Mouse (Mus musculus) midbrain, postnatal 0 days (tissue): ENCODE results near the gene Spns2. TPM values are rescaled to one million over a fixed set of nuclear protein-coding genes. Genes with fewer than 3 reads are reported as not detected.

Experiments used
- ATAC-seq: fragments of 200-750 bp; cut with Nextera tagmentation; 2 replicates; pipeline ENCODE4 v1.8.0; 2017; ENCODE audit warnings: moderate number of reproducible peaks, mild to moderate bottlenecking, moderate TSS enrichment, moderate library complexity; ENCODE audit not compliant: low FRiP score
- DNase-seq: peaks from one replicate; pipeline ENCODE4 v3.0.0-alpha.2; 2015; ENCODE audit warnings: low spot score
- H3K27ac ChIP-seq: fragments of 300-500 bp; sonication (generic); 2 replicates; pipeline ENCODE4 v1.5.1; 2014; ENCODE audit warnings: low read depth, mild to moderate bottlenecking, low read length, mixed read lengths
- H3K27me3 ChIP-seq: fragments of 300-500 bp; sonication (generic); 2 replicates; pipeline ENCODE4 v1.6.1; 2014; ENCODE audit warnings: low read length, control low read depth, mixed read lengths; ENCODE audit not compliant: insufficient read depth
- H3K36me3 ChIP-seq: fragments of 300-500 bp; sonication (generic); 2 replicates; pipeline ENCODE4 v1.6.1; 2014; ENCODE audit warnings: low read length, control low read depth, mixed read lengths; ENCODE audit not compliant: insufficient read depth
- H3K4me1 ChIP-seq: fragments of 300-500 bp; sonication (generic); 2 replicates; pipeline ENCODE4 v1.6.1; 2014; ENCODE audit warnings: mild to moderate bottlenecking, control low read depth, antibody characterized with exemption, low read length, mixed read lengths; ENCODE audit not compliant: insufficient read depth
- H3K4me2 ChIP-seq: fragments of 300-500 bp; sonication (generic); 2 replicates; pipeline ENCODE4 v1.6.1; 2014; ENCODE audit warnings: low read depth, mild to moderate bottlenecking, low read length, mixed read lengths; ENCODE audit not compliant: poor library complexity, severe bottlenecking
- H3K4me3 ChIP-seq: fragments of 300-500 bp; sonication (generic); 2 replicates; pipeline ENCODE4 v1.5.1; 2014; ENCODE audit warnings: low read depth, mild to moderate bottlenecking, low read length, moderate library complexity
- H3K9ac ChIP-seq: fragments of 300-500 bp; sonication (generic); replicated peaks from 2 replicates; pipeline ENCODE4 v1.6.1; 2014; ENCODE audit warnings: mild to moderate bottlenecking, low read length, moderate library complexity, mixed read lengths; ENCODE audit not compliant: poor library complexity, severe bottlenecking
- H3K9me3 ChIP-seq: fragments of 300-500 bp; sonication (generic); 2 replicates; pipeline ENCODE4 v1.6.1; 2016; ENCODE audit warnings: low read length, control low read depth
- CTCF ChIP-seq: IDR thresholded peaks from 2 replicates; pipeline ENCODE4 v1.5.1; 2016; ENCODE audit warnings: antibody characterized with exemption, mild to moderate bottlenecking
- WGBS: fragments of 180-500 bp; shearing (Covaris S2); extraction: QIAGEN DNeasy Blood & Tissue Kit; methylation state at CpG from one replicate; pipeline ENCODE4 v1.1.7; 2014; 5-methylcytosine and 5-hydroxymethylcytosine counted together
- polyA plus RNA-seq: library from polyadenylated mRNA; unstranded; fragments of >200 nt; fragmentation: Nextera tagmentation; extraction: Ambion mirVana; gene quantifications from 2 replicates; pipeline ENCODE4 v1.2.1, GENCODE M21; 2015
- total RNA-seq: library from RNA; depleted of rRNA; stranded (reverse); fragments of >200 nt; gene quantifications from 2 replicates; pipeline ENCODE4 v1.2.3, GENCODE M21; 2014

Gene Spns2
- total and polyA plus RNA-seq, 2 experiments from 2014 or later = 7.7 to 56.8 TPM

GRCm38 (mm10) chr11:72496775-72497174 lies 7.1 kb upstream of the Spns2 start:
- WGBS = 63% methylated on average over 1 of the region's 1 CpGs
- H3K4me2 ChIP-seq = no peak overlapping the region
- no peak overlapping the region for H3K9ac ChIP-seq
- H3K4me3 ChIP-seq = no peak overlapping the region
- no peak for DNase-seq
- no peak overlapping the region for H3K27ac ChIP-seq
- TF ChIP-seq CTCF = no peak
- H3K27me3 ChIP-seq = no peaks in the 10 kb centered on the region; the same call in 1 of the 2 replicates
- H3K9me3 ChIP-seq = no peaks in the 10 kb centered on the region
- no peak for ATAC-seq
- no peaks in the 10 kb centered on the region for H3K36me3 ChIP-seq
- H3K4me1 ChIP-seq = no peaks in the 10 kb centered on the region

- WGBS = 75% methylated on average over 3 of the region's 3 CpGs
- no peak for TF ChIP-seq CTCF
Observed at GRCm38 (mm10) chr11:72496066-72496465, 6.4 kb upstream of the Spns2 start.

GRCm38 (mm10) chr11:72494046-72494988 lies 4.6 kb upstream of the Spns2 start:
- no peaks in the 10 kb centered on the region for H3K36me3 ChIP-seq
- TF ChIP-seq CTCF = no peak

More at GRCm38 (mm10) chr11:72496066-72496465, 6.4 kb upstream of the Spns2 start:
- H3K27me3 ChIP-seq = no peaks in the 10 kb centered on the region; the same call in 1 of the 2 replicates
- H3K4me1 ChIP-seq = no peaks in the 10 kb centered on the region
- no peak overlapping the region for H3K4me3 ChIP-seq
- no peak overlapping the region for H3K9ac ChIP-seq
- no peak for DNase-seq
- no peaks in the 10 kb centered on the region for H3K36me3 ChIP-seq
- H3K9me3 ChIP-seq = no peaks in the 10 kb centered on the region
- ATAC-seq = no peak
- H3K4me2 ChIP-seq = no peak overlapping the region
- no peak overlapping the region for H3K27ac ChIP-seq

GRCm38 (mm10) chr11:72491130-72491960 lies 1.6 kb upstream of the Spns2 start:
- WGBS = 65% methylated on average over 15 of the region's 15 CpGs
- Histone ChIP-seq H3K4me2 (no peak overlapping the region), H3K27me3 (no peaks in the 10 kb centered on the region; the same call in 1 of the 2 replicates), H3K9me3 (no peaks in the 10 kb centered on the region), H3K9ac (no peak overlapping the region), H3K27ac (no peak overlapping the region), H3K4me3 (no peak overlapping the region), H3K36me3 (no peaks in the 10 kb centered on the region), H3K4me1 (peaks cover 11% of the 10 kb centered on the region; the same call in 1 of the 2 replicates)
- TF ChIP-seq CTCF = no peak
- DNase-seq = peak; percentile 40
- no peak for ATAC-seq

More at GRCm38 (mm10) chr11:72494046-72494988, 4.6 kb upstream of the Spns2 start:
- 51% methylated on average over 8 of the region's 8 CpGs for WGBS
- no peak overlapping the region for H3K27ac ChIP-seq
- H3K4me1 ChIP-seq = no peaks in the 10 kb centered on the region
- no peak for ATAC-seq
- H3K9ac ChIP-seq = no peak overlapping the region
- H3K4me2 ChIP-seq = no peak overlapping the region
- H3K9me3 ChIP-seq = no peaks in the 10 kb centered on the region
- no peaks in the 10 kb centered on the region; the same call in 1 of the 2 replicates for H3K27me3 ChIP-seq
- no peak for DNase-seq
- no peak overlapping the region for H3K4me3 ChIP-seq

- ATAC-seq (peak; percentile 24), DNase-seq (no peak)
- no peaks in the 10 kb centered on the region; the same call in 1 of the 2 replicates for H3K27me3 ChIP-seq
- no peaks in the 10 kb centered on the region for H3K36me3 ChIP-seq
- 2% methylated on average over 9 of the region's 42 CpGs for WGBS
- peak overlapping the region; percentile 90 for H3K9ac ChIP-seq
- peak overlapping the region; percentile 81 for H3K4me3 ChIP-seq
- H3K4me1 ChIP-seq = peaks cover 17% of the 10 kb centered on the region; the same call in 1 of the 2 replicates
- H3K9me3 ChIP-seq = no peaks in the 10 kb centered on the region
- peak overlapping the region; percentile 80 for H3K27ac ChIP-seq
- H3K4me2 ChIP-seq = peak overlapping the region; percentile 78
- no peak for TF ChIP-seq CTCF
Observed at GRCm38 (mm10) chr11:72489397-72489796, 307 bp downstream of the Spns2 start.
